Mouse (Mus musculus) stomach, postnatal 0 days (tissue): ENCODE measurements around the gene Syngr1. TPM values are rescaled to one million over a fixed set of nuclear protein-coding genes. Genes with fewer than 3 reads are reported as not detected.

Experiments used
- ATAC-seq: fragments of 200-750 bp; cut with Nextera tagmentation; 2 replicates; pipeline ENCODE4 v1.8.0; 2017; ENCODE audit not compliant: low FRiP score, low TSS enrichment
- DNase-seq: peaks from one replicate; pipeline ENCODE4 v3.0.0-alpha.2; 2016; ENCODE audit warnings: low spot score
- H3K27ac ChIP-seq: fragments of 300-500 bp; sonication (generic); replicated peaks from 2 replicates; pipeline ENCODE4 v1.5.1; 2014; ENCODE audit warnings: mild to moderate bottlenecking, control low read depth
- H3K27me3 ChIP-seq: fragments of 300-500 bp; sonication (generic); 2 replicates; pipeline ENCODE4 v1.6.1; 2014; ENCODE audit warnings: low read length; ENCODE audit not compliant: control insufficient read depth, insufficient read depth
- H3K36me3 ChIP-seq: fragments of 300-500 bp; sonication (generic); 2 replicates; pipeline ENCODE4 v1.6.1; 2014; ENCODE audit warnings: low read length, mixed read lengths; ENCODE audit not compliant: control insufficient read depth, insufficient read depth
- H3K4me1 ChIP-seq: fragments of 300-500 bp; sonication (generic); replicated peaks from 2 replicates; pipeline ENCODE4 v1.6.1; 2014; ENCODE audit warnings: antibody characterized with exemption; ENCODE audit not compliant: control insufficient read depth, insufficient read depth
- H3K4me2 ChIP-seq: fragments of 300-500 bp; sonication (generic); replicated peaks from 2 replicates; pipeline ENCODE4 v1.6.1; 2014; ENCODE audit warnings: low read depth, mild to moderate bottlenecking, control low read depth, moderate library complexity
- H3K4me3 ChIP-seq: fragments of 300-500 bp; sonication (generic); 2 replicates; pipeline ENCODE4 v1.5.1; 2014; ENCODE audit warnings: low read depth, low read length, control low read depth
- H3K9ac ChIP-seq: fragments of 300-500 bp; sonication (generic); 2 replicates; pipeline ENCODE4 v1.6.1; 2014; ENCODE audit warnings: mild to moderate bottlenecking, low read length, control low read depth, mixed read lengths
- H3K9me3 ChIP-seq: fragments of 300-500 bp; sonication (generic); 2 replicates; pipeline ENCODE4 v1.6.1; 2016; ENCODE audit warnings: low read length; ENCODE audit not compliant: control insufficient read depth
- CTCF ChIP-seq: IDR thresholded peaks from 2 replicates; pipeline ENCODE4 v1.5.1; 2016; ENCODE audit warnings: antibody characterized with exemption, low read depth, mild to moderate bottlenecking, moderate library complexity
- EP300 ChIP-seq: optimal IDR thresholded peaks from 2 replicates; pipeline ENCODE3; 2016; ENCODE audit warnings: antibody characterized with exemption
- WGBS: fragments of 180-500 bp; shearing (Covaris S2); extraction: QIAGEN DNeasy Blood & Tissue Kit; methylation state at CpG from one replicate; pipeline ENCODE4 v1.1.7; 2014; 5-methylcytosine and 5-hydroxymethylcytosine counted together
- polyA plus RNA-seq: library from polyadenylated mRNA; unstranded; fragments of >200 nt; fragmentation: Nextera tagmentation; extraction: Ambion mirVana; gene quantifications from 2 replicates; pipeline ENCODE4 v1.2.1, GENCODE M21; 2015

Gene Syngr1
- polyA plus RNA-seq, 1 experiment from 2014 or later = 53.7 TPM

DNA sequence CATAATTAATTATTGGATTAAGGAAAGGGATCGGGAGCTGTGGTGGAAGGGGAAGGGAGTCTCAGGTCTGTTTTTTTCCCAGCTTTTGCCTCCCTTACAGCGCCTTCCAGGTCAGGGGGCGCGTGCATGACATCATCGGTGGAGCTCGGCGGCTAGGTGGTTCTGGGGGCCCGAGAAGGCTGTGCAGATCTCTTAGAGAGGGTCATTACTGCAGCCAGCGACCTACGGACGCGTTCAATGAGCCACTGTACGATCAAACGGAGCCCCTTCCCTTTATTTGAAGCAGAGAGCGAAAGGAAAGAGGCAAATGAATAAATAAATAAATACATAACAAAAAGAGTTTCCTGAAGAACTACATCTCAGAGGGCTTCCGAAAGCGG, 403 bp upstream of the Syngr1 start:
- H3K9ac ChIP-seq = peak overlapping the region; percentile 74
- H3K4me1 ChIP-seq = no peaks in the 10 kb centered on the region
- H3K4me3 ChIP-seq = peak overlapping the region; percentile 67
- no peaks in the 10 kb centered on the region for H3K36me3 ChIP-seq
- peak overlapping the region; percentile 90 for H3K4me2 ChIP-seq
- WGBS = 2% methylated on average over 17 of the region's 17 CpGs
- ATAC-seq (0 out of 2 replicates have a peak, but pooled peaks have one; percentile 12), DNase-seq (peak; percentile 67)
- TF ChIP-seq EP300 (no peak), CTCF (no peak)
- H3K27me3 ChIP-seq = no peaks in the 10 kb centered on the region
- peak overlapping the region; percentile 73; the same call in 1 of the 2 replicates for H3K27ac ChIP-seq
- no peaks in the 10 kb centered on the region for H3K9me3 ChIP-seq

DNA sequence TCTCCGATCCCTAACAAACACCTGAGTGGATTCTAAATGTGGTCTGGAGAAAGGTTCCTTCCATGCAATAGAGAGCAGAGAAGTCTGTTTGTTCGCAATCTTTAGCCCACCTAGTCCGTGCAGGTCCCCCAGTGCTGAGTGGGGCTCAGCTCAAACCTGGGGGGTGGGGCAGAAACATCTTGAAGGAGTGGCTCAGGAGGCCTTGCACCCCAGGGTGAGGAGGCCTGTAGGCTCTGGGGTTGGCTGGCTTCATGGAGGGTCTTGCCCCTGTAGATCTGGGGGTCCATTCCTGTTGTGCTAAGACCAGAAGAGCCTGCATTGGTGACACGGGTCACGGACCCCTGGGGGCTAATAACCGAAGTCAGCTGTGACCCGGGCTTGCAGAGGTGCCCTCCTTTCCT, 907 bp downstream of the Syngr1 start:
- peak overlapping the region; percentile 73 for H3K27ac ChIP-seq
- H3K4me3 ChIP-seq = peak overlapping the region; percentile 67
- H3K9me3 ChIP-seq = no peaks in the 10 kb centered on the region
- H3K9ac ChIP-seq = peak overlapping the region; percentile 74; the same call in 1 of the 2 replicates
- no peak for ATAC-seq
- no peaks in the 10 kb centered on the region for H3K36me3 ChIP-seq
- DNase-seq = peak; percentile 53
- TF ChIP-seq EP300 (no peak), CTCF (no peak)
- H3K4me1 ChIP-seq = peaks cover 5% of the 10 kb centered on the region; the same call in 1 of the 2 replicates
- no peaks in the 10 kb centered on the region for H3K27me3 ChIP-seq
- H3K4me2 ChIP-seq = peak overlapping the region; percentile 90
- WGBS = 46% methylated on average over 7 of the region's 7 CpGs

DNA sequence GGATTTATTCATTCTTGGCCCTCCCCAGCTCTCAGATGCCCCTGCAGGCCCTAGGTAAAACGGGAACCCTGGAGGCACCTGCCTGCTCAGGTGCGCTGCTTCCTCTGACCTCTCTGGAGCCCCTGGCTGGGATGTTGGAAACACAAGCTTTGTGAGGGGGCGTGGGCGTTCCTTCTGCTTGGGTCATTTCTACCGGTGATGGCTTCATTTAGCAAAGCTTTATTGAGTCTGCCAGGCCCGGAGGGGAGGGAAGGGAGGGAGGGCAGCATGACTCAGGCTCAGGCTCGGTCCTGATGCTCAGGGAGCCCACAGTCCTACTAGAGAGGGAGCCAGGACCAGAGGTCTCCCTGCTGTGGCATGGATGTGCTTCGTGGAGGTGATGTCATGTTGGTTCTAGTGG, 1.5 kb downstream of the Syngr1 start:
- H3K4me2 ChIP-seq = peak overlapping the region; percentile 90; the same call in 1 of the 2 replicates
- peak; percentile 71 for DNase-seq
- 26% methylated on average over 8 of the region's 8 CpGs for WGBS
- H3K9me3 ChIP-seq = no peaks in the 10 kb centered on the region
- H3K27ac ChIP-seq = peak overlapping the region; percentile 73
- no peak for ATAC-seq
- H3K36me3 ChIP-seq = no peaks in the 10 kb centered on the region
- H3K9ac ChIP-seq = 0 out of 2 replicates have a peak overlapping the region, but pooled peaks have one; percentile 18
- no peaks in the 10 kb centered on the region for H3K27me3 ChIP-seq
- H3K4me1 ChIP-seq = peaks cover 5% of the 10 kb centered on the region; the same call in 1 of the 2 replicates
- TF ChIP-seq CTCF = no peak
- TF ChIP-seq EP300 = no peak
- peak overlapping the region; percentile 67 for H3K4me3 ChIP-seq

DNA sequence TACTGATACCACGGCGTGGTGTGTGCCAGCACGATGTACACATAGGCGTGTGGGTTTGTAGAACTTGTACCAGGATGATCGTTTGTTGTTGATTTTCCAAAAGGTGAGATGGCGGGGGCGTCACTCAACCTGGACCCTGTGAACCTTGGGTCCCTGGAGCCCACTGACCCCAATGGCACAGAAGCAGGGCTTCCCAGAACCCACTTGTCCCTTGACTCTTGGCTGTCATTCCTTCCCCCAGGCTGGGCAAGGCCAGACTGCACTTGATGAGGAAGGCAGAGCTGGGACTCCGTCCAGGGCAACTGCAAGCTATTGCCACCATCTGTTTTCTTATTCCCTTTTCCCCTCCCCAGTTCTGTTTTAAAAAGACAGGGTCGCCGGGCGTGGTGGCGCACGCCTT, 3.1 kb downstream of the Syngr1 start:
- WGBS = 82% methylated on average over 13 of the region's 13 CpGs
- no peak overlapping the region for H3K9ac ChIP-seq
- no peak overlapping the region for H3K27ac ChIP-seq
- peaks cover 11% of the 10 kb centered on the region; the same call in 1 of the 2 replicates for H3K4me1 ChIP-seq
- no peak overlapping the region for H3K4me3 ChIP-seq
- no peaks in the 10 kb centered on the region for H3K9me3 ChIP-seq
- ATAC-seq = no peak
- no peak overlapping the region for H3K4me2 ChIP-seq
- DNase-seq = no peak
- no peaks in the 10 kb centered on the region for H3K27me3 ChIP-seq
- no peaks in the 10 kb centered on the region for H3K36me3 ChIP-seq
- no peak for TF ChIP-seq CTCF
- no peak for TF ChIP-seq EP300

DNA sequence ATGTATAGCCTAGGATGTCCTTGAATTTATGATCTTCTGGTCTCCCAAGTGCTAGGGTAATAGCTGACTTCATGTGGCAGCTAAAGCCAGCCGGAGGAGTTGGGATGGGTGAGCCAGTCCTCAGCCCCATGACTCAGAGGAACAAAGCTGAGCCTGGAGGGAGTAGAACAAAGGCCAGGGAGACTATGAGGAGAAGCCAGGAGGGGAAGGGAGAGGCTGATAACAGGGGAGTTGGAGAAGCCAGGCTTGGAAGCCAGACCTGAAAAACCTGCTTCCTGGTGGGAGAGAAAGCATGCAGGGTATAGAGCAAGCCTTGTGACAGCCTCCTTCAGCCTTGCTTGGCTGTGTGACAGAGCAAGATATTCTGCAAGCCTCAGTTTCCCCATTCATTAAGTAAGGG, 4.5 kb downstream of the Syngr1 start:
- 40% methylated on average over 1 of the region's 1 CpGs for WGBS
- TF ChIP-seq CTCF = no peak
- no peak for TF ChIP-seq EP300
- Histone ChIP-seq H3K4me2 (no peak overlapping the region), H3K9me3 (no peaks in the 10 kb centered on the region), H3K36me3 (no peaks in the 10 kb centered on the region), H3K9ac (no peak overlapping the region), H3K4me3 (no peak overlapping the region), H3K4me1 (peaks cover 11% of the 10 kb centered on the region; the same call in 1 of the 2 replicates), H3K27me3 (no peaks in the 10 kb centered on the region), H3K27ac (peak overlapping the region; percentile 88)
- DNase-seq (peak; percentile 86), ATAC-seq (peak; percentile 81)

DNA sequence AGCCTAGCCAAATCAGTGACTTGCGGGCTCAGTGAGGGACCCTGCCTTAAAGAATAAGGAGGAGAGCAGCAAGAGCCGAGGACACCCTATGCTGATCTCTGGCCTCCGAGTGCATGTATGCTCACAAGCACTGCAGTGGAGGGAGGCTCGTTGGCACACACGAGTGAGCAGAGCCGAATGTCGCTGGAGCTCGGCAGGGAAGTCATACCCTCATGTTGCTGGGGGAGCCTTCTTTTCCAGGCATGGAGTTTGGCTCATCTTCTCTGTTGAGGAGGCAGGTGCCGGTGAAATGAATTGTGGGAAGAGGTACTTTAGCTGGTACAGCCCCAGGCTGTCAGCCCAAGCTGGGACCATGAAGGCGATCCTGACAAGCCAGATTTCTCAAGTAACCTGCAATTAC, 5.3 kb downstream of the Syngr1 start:
- TF ChIP-seq EP300 (no peak), CTCF (no peak)
- Histone ChIP-seq H3K4me3 (no peak overlapping the region), H3K27ac (peak overlapping the region; percentile 88), H3K36me3 (no peaks in the 10 kb centered on the region), H3K27me3 (no peaks in the 10 kb centered on the region), H3K4me1 (peaks cover 11% of the 10 kb centered on the region; the same call in 1 of the 2 replicates), H3K9ac (no peak overlapping the region), H3K4me2 (no peak overlapping the region), H3K9me3 (no peaks in the 10 kb centered on the region)
- DNase-seq = no peak
- 72% methylated on average over 10 of the region's 10 CpGs for WGBS
- ATAC-seq = no peak
